Mouse (Mus musculus): Measurements from ENCODE around the gene Zfp446. TPM values are rescaled to one million over a fixed set of nuclear protein-coding genes. Genes with fewer than 3 reads are reported as not detected.
A peak's percentile ranks its signal among the peaks of the same experiment; 100 is the strongest.

The Zfp446 gene
- polyA plus RNA-seq, 1 experiment: 1.7 TPM

- peaks cover 72% of the 10 kb centered on the region for H3K36me3 ChIP-seq (replicated peaks; ENCODE audit: low read length)
- TF ChIP-seq GATA1 (IDR thresholded peaks at IDR 0.05; ENCODE audit: borderline replicate concordance, low read length) (no peak), FLI1 (IDR thresholded peaks at IDR 0.05; ENCODE audit: low read length) (no peak)
- peak overlapping the region; percentile 100 for H3K4me3 ChIP-seq (replicated peaks)
- no peaks in the 10 kb centered on the region for H3K9me3 ChIP-seq
- peaks cover 69% of the 10 kb centered on the region for H3K4me1 ChIP-seq
- no peaks in the 10 kb centered on the region for H3K27me3 ChIP-seq (replicated peaks)
Measured at GRCm38 (mm10) chr7:13033451-13034147, 56.0 kb downstream of the Zfp446 start.

GRCm38 (mm10) chr7:13034148-13034977 lies 56.7 kb downstream of the Zfp446 start, which contains the start of gene Chmp2a:
Chmp2a (minus strand) TSS chr7:13034807.
- Histone ChIP-seq H3K9me3 (no peaks in the 10 kb centered on the region), H3K4me3 (replicated peaks) (peak within 1 kb of the TSS; percentile 100), H3K4me1 (peaks cover 71% of the 10 kb centered on the region), H3K27me3 (replicated peaks) (no peaks in the 10 kb centered on the region), H3K36me3 (replicated peaks; ENCODE audit: low read length) (peaks cover 64% of the 10 kb centered on the region)
- TF ChIP-seq GATA1 (IDR thresholded peaks at IDR 0.05; ENCODE audit: borderline replicate concordance, low read length) (no peak), FLI1 (IDR thresholded peaks at IDR 0.05; ENCODE audit: low read length) (0 out of 2 replicates have a peak, but pooled peaks have one; percentile 54)

Other genes with a start within 250 kb of the Zfp446 start
- gene Vmn2r56, start 242.8 kb upstream of the Zfp446 start, polyA plus RNA-seq (2012; ENCODE audit: insufficient read depth, low replicate concordance): not detected in 2 replicates
- gene Zscan18, start 174.2 kb upstream of the Zfp446 start, polyA plus RNA-seq (2012; ENCODE audit: insufficient read depth, low replicate concordance): not detected in 2 replicates
- not detected in 2 replicates for gene Zfp329, start 159.0 kb upstream of the Zfp446 start, polyA plus RNA-seq (2012; ENCODE audit: insufficient read depth, low replicate concordance)
- 0.65 TPM in 1 of 2 replicates, not detected in the other for gene Zfp110, start 143.1 kb upstream of the Zfp446 start, polyA plus RNA-seq (2012; ENCODE audit: insufficient read depth, low replicate concordance)
- gene Zfp128, start 96.7 kb upstream of the Zfp446 start, polyA plus RNA-seq (2012; ENCODE audit: insufficient read depth, low replicate concordance): 0.25 TPM in 1 of 2 replicates, not detected in the other
- 1.4 and 1.5 TPM in 2 replicates for gene Zscan22, start 80.0 kb upstream of the Zfp446 start, polyA plus RNA-seq (2012; ENCODE audit: insufficient read depth, low replicate concordance)
- gene Rps5, start 55.6 kb upstream of the Zfp446 start, polyA plus RNA-seq (2012; ENCODE audit: insufficient read depth, low replicate concordance): 434 and 3,041 TPM in 2 replicates
- 1.5 and 2.4 TPM in 2 replicates for gene Rnf225, start 50.4 kb upstream of the Zfp446 start, polyA plus RNA-seq (2012; ENCODE audit: insufficient read depth, low replicate concordance)
- 1.9 and 2.1 TPM in 2 replicates for gene Zfp324, start 12.0 kb upstream of the Zfp446 start, polyA plus RNA-seq (2012; ENCODE audit: insufficient read depth, low replicate concordance)
- gene Slc27a5, start 20.3 kb downstream of the Zfp446 start, polyA plus RNA-seq (2012; ENCODE audit: insufficient read depth, low replicate concordance): not detected in 2 replicates
- 55.5 and 236 TPM in 2 replicates for gene Trim28, start 21.3 kb downstream of the Zfp446 start, polyA plus RNA-seq (2012; ENCODE audit: insufficient read depth, low replicate concordance)
- gene Zbtb45, start 32.2 kb downstream of the Zfp446 start, polyA plus RNA-seq (2012; ENCODE audit: insufficient read depth, low replicate concordance): 52.8 and 179 TPM in 2 replicates
- 404 and 592 TPM in 2 replicates for gene Chmp2a, start 57.0 kb downstream of the Zfp446 start, polyA plus RNA-seq (2012; ENCODE audit: insufficient read depth, low replicate concordance)
- gene Ube2m, start 60.4 kb downstream of the Zfp446 start, polyA plus RNA-seq (2012; ENCODE audit: insufficient read depth, low replicate concordance): 283 and 366 TPM in 2 replicates
- 1.6 and 6.1 TPM in 2 replicates for gene Mzf1, start 76.9 kb downstream of the Zfp446 start, polyA plus RNA-seq (2012; ENCODE audit: insufficient read depth, low replicate concordance)
- gene Vmn1r85, start 117.3 kb downstream of the Zfp446 start, polyA plus RNA-seq (2012; ENCODE audit: insufficient read depth, low replicate concordance): 0.26 TPM in 1 of 2 replicates, not detected in the other
- not detected in 2 replicates for gene Vmn1r86, start 142.1 kb downstream of the Zfp446 start, polyA plus RNA-seq (2012; ENCODE audit: insufficient read depth, low replicate concordance)
- gene Vmn1r87, start 162.3 kb downstream of the Zfp446 start, polyA plus RNA-seq (2012; ENCODE audit: insufficient read depth, low replicate concordance): not detected in 2 replicates
- gene Vmn1r88, start 181.7 kb downstream of the Zfp446 start, polyA plus RNA-seq (2012; ENCODE audit: insufficient read depth, low replicate concordance): 0.10 and 0.18 TPM in 2 replicates
- 0.02 TPM in 1 of 2 replicates, not detected in the other for gene Vmn1r89, start 235.2 kb downstream of the Zfp446 start, polyA plus RNA-seq (2012; ENCODE audit: insufficient read depth, low replicate concordance)